Mouse (Mus musculus) layer of hippocampus, postnatal 10 days (tissue): Measurements from ENCODE around the gene Jade1. TPM values are rescaled to one million over a fixed set of nuclear protein-coding genes. Genes with fewer than 3 reads are reported as not detected.

Experiments
- DNase-seq, 2 experiments: peaks; one replicate each; pipeline ENCODE4 v3.0.0; 2021; ENCODE audit warnings: low spot score in 2 of 2
- total RNA-seq, 2 experiments: library from RNA; stranded (reverse); gene quantifications; 2 replicates each; pipeline ENCODE4 v1.2.3; 2021

Gene Jade1
- total RNA-seq, 2 experiments from 2014 or later: 18.6 to 23.0 TPM

- no peak for DNase-seq
Measured at GRCm38 (mm10) chr3:41548238-41548637, 7.3 kb upstream of the Jade1 start.

GRCm38 (mm10) chr3:41551671-41552070 is 3.9 kb upstream of the Jade1 start:
- DNase-seq: no peak

DNA sequence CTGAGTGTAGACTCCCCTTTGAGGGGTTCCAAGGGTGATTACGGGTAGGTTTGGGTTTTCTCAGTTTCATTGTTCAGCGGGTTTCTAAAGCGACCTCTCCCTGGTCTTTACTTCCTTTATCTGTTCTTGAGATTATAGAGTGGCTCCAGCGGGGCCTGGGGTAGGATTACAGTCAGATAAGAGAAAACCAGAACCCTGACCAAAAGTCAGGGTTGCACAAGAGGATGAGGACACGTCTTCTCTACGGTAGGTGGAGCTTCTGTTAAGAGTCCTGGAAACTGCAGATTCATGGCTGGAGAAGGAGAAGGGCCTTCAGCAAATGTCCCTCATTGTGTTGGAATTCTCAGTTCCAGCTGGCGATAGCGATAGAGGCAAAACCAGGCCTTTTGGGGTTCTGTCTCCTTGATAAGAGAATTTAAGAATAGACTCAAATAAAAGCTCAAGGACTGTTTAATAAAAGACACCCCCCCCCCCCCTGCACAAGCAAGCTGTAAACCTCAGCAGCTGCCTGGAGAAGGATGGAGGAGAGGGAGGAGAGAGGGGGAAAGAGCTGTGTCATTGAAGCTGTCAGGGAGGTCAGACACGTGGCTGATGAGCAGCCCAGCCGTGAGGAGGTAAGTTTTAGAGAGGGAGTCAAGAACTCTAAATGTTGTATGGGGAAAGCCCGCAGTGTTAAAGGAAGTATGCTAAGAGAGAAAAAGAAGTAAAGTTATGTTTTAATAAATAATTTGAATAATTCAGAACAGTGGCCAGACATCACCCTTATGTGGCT is 2.6 kb upstream of the Jade1 start:
- DNase-seq: no peak

- no peak for DNase-seq
Measured at GRCm38 (mm10) chr3:41553681-41554080, 1.9 kb upstream of the Jade1 start.

DNA sequence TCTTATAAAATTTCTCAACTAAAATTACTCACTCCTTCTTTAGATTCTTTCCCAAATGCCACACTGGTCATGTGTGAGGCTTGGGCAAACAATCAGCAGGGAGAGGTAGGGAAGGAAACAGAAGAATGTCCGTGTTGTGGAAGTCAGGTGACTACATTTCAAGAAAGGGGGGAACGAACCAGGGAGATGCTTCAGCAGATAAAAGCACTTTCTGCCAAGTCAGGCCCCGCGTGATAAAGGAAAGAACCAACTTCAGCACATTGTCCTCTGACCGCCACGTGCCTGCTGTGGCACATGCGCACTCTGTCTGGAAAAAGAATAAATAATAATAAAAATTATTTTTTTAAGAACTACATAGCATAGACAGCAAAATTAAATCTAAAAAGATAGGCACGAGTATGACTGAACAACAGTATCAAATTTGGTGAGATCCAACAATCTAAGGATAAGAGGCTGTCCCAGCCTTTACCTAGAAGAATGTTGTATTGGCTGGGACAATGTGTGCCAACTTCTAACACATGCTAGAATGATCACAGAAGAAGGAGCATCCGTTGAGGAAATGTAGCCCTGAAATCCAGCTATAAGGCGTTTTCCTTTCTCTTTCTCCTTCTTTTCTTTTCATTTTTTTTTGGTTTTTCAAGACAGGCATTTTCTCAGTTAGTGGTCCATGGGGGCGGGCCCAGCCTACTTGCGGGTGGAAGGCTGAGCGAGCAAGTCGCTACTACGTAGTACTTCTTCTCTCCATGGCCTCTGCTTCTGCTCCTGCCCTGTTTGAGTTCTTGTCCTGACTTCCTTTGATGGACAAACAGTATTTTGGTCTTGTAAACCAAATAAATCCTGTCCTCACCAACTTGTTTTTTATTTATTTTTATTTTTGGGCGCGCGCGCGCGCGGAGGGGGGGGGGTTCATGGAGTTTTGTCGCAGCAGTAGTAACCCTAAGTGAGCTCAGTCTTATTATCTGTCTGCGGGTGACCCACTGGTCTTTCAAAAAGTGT is 753 bp upstream of the Jade1 start:
- DNase-seq: no peak

- DNase-seq: no peak
Measured at GRCm38 (mm10) chr3:41556451-41557266, 1.1 kb downstream of the Jade1 start.

DNA sequence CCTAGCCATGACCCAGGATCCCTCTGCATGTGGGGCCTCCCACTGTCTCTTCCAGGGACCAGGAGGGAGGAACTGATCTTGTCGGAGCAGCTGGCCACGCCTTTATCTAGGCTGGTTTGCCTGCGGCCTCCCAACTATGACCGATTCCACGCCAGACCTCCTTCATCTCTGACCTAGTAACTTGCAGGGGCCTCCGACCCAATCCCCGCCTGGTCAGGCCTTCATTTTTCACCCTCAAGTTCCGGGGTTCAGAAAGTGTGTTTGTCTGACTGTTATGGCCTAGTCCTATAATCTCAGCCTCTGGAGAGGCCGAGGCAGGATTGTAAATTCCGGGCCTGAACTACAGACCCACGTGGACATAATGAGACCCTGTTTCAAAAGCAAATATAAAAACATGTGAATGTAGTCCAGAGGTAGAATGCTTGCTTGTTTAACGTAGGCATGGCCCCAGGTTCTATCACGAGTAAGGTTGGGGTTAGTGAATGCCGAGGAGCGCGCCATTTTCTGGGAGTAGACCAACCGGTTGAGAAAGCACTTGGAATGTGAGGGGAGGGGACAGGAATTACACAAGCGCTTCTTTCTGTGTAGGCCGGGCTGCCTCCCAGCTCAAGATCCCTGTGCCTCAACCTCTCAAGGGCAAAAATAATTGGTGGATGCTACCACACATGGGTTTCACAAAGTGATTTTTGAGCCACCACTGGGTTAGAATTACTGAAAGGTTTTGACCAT is 1.9 kb downstream of the Jade1 start:
- no peak for DNase-seq

DNA sequence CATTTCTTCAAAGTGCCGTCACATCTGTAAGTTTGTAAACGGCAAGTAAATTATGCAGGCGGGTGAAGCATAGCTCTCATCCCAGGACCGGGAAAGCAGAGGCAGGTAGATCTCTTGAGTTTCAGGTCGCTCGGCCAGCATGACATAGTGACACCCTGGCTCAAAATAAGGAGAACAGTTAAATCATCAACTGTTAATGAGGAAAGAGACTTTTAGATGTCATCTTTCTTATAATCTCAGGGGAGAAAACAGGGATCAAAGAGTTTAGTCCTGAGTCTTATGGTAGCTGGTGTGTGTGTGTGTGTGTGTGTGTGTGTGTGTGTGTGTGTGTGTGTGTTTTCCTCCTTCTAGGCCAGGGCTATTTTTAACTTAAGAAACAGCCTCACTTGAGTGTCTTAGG is 5.0 kb downstream of the Jade1 start:
- no peak for DNase-seq

GRCm38 (mm10) chr3:41561787-41562186 is 6.3 kb downstream of the Jade1 start:
- no peak for DNase-seq

- DNase-seq: peak; percentile 80 to 87
Measured at GRCm38 (mm10) chr3:41563211-41563931, 7.8 kb downstream of the Jade1 start.

- DNase-seq: no peak
Measured at GRCm38 (mm10) chr3:41563997-41564396, 8.5 kb downstream of the Jade1 start.

DNA sequence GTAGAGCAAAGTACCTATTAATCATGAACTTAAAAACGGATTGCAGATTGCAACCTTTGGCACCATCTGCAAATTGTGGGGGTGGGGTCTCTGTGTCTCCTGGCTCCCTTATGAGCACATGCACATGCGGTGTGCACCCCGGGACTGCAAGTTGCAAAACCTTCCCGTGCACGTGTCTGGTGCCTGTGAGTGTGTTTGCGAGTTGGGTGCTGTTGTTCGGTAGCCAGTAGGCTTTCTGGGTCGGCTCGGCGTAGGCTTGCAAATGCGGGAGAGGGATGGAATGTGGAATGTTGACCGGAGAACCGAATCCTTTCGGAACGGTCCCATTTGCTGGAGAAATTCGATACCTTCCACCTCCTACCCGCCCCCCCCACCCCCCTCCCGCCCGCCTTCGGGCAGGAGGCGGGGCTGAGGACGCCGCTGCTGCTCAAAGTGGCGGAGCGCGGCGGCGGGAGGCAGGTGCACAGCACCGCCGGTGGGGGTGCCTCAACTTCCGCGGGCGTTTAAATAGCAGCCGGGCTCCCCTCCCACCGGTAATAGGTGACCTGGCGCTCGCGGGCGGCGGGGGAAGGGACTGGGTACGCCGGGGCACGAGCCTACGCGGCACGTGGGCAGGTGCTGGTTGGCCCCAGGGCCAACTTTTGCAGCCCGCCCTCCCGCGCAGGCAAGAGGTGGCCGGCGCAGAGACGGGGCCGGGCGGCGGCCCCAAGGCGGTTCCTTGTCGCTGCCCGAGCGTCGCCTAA is 9.1 kb downstream of the Jade1 start:
- DNase-seq: peak; percentile 56 to 66

DNA sequence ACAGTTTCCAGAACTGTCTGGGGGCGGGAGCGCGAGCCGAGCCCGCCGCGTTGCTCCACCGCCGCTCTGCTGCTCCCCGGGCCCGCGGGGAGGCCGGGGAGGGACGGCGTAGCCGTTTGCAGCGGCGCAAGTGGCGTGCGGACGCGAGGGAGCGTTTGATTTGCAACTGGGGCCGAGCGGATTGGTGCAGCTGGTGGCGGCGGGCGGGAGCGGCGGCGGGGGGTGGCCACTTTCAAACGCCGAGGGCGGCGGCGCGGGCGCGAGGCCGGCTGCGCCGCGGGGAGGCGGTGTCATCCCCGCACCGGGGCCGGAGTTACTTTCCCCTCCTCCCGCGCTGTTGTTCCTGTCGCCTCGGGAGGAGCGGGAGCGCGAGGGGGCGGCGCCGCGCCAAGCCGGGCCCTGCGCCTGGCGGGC is 9.9 kb downstream of the Jade1 start:
- peak; percentile 83 to 85 for DNase-seq

GRCm38 (mm10) chr3:41565955-41566354 is 10.4 kb downstream of the Jade1 start:
- peak; percentile 82 to 89 for DNase-seq

DNA sequence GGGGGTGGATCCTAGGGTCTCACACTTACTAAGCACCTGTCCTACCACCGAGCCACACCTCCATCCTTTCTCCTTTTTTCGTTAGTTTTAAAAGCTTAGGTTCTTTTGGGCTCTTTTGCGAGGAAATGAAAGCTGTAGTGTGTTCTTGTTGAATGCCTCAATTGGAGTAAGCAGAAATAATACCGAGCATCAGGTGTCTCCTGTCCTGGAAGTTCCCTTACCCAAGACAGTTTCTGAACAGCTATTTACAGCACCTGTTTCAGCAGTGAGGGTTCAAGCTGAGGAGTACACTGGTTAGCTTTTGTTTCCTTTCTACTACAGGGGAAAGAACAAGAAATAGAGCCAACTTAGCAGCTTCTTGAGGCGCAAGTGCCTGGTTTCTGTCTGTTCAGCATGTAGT is 14.4 kb downstream of the Jade1 start:
- no peak for DNase-seq

- DNase-seq: no peak
Measured at GRCm38 (mm10) chr3:41572131-41572530, 16.6 kb downstream of the Jade1 start.

- DNase-seq: no peak
Measured at GRCm38 (mm10) chr3:41572968-41573367, 17.4 kb downstream of the Jade1 start.

DNA sequence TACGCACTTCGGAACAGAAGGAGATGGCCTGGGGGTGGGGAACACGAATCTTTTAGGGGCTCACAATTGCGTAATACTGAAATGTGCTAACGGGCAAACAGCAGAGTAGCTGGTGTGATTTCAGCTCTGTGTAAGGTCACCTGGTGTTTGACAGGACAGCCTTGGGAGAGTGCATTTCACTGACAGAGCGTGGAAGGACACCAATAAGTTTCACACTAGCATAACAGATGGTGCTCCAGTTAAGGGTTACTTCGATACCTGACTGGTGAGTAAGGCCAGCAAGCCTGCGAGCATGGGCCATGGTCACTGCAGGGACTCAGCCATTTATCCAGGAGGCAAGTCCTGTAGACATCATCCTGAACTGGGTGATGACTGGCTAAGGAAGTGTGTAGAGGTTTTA is 18.7 kb downstream of the Jade1 start:
- DNase-seq: no peak
